Mouse (Mus musculus) forebrain, embryonic 16.5 days (tissue): ENCODE data around the gene Nat8f1. TPM values are rescaled to one million over a fixed set of nuclear protein-coding genes. Genes with fewer than 3 reads are reported as not detected.
"Not testable (repeated sequence)": the region's sequence is repeated elsewhere in the genome, so short reads cannot be mapped to it uniquely, and the experiment has no call there.

Experiments used
- ATAC-seq: fragments of 200-750 bp; cut with Nextera tagmentation; 2 replicates; pipeline ENCODE4 v1.8.0; 2017; ENCODE audit warnings: mild to moderate bottlenecking, moderate library complexity
- H3K27ac ChIP-seq: fragments of 300-500 bp; sonication (generic); 2 replicates; pipeline ENCODE4 v1.5.1; 2014; ENCODE audit warnings: low read length, control low read depth
- H3K27me3 ChIP-seq: fragments of 300-500 bp; sonication (generic); replicated peaks from 2 replicates; pipeline ENCODE4 v1.6.1; 2014; ENCODE audit warnings: low read length; ENCODE audit not compliant: control insufficient read depth, insufficient read depth
- H3K36me3 ChIP-seq: fragments of 300-500 bp; sonication (generic); 2 replicates; pipeline ENCODE4 v1.6.1; 2014; ENCODE audit not compliant: control insufficient read depth, insufficient read depth
- H3K4me1 ChIP-seq: fragments of 300-500 bp; sonication (generic); replicated peaks from 2 replicates; pipeline ENCODE4 v1.6.1; 2014; ENCODE audit warnings: low read length; ENCODE audit not compliant: control insufficient read depth, insufficient read depth
- H3K4me2 ChIP-seq: fragments of 300-500 bp; sonication (generic); 2 replicates; pipeline ENCODE4 v1.6.1; 2014; ENCODE audit warnings: mild to moderate bottlenecking, low read length, control low read depth
- H3K4me3 ChIP-seq: fragments of 300-500 bp; sonication (generic); replicated peaks from 2 replicates; pipeline ENCODE4 v1.5.1; 2014; ENCODE audit warnings: mild to moderate bottlenecking, low read length, control low read depth
- H3K9ac ChIP-seq: fragments of 300-500 bp; sonication (generic); replicated peaks from 2 replicates; pipeline ENCODE4 v1.6.1; 2014; ENCODE audit warnings: low read depth, low read length, control low read depth
- H3K9me3 ChIP-seq: fragments of 300-500 bp; sonication (generic); 2 replicates; pipeline ENCODE4 v1.6.1; 2016; ENCODE audit warnings: low read length; ENCODE audit not compliant: control insufficient read depth
- WGBS: fragments of 180-500 bp; shearing (Covaris S2); extraction: QIAGEN DNeasy Blood & Tissue Kit; methylation state at CpG from one replicate; pipeline ENCODE4 v1.1.7; 2014; 5-methylcytosine and 5-hydroxymethylcytosine counted together
- polyA plus RNA-seq: library from polyadenylated mRNA; unstranded; fragments of >200 nt; fragmentation: Nextera tagmentation; extraction: Ambion mirVana; gene quantifications from 2 replicates; pipeline ENCODE4 v1.2.1, GENCODE M21; 2015

Nat8f1 gene
- polyA plus RNA-seq, 1 experiment from 2014 or later = 12.3 TPM

DNA sequence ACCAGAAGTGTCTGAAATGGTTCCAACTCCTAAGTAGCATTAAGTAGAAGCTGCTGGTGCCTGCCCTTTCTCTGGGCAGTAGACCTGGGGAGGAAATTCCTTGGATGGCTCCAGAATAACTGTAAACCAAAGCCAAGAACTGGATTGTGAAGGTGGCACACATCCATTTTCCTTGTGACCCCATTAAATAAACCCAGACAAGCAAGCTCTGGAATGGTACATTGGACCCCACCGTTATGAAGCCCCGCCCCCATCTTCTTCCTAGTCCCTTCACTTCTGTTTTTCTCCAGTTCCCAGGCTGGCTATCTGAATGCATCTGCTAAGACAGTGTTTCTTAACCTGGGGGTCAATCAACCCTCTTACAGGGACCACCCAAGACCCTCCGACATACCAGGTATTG, 3.9 kb downstream of the Nat8f1 start, which contains the start of gene Tprkb:
Tprkb (plus strand) TSS at position 279 of the 400 bp plus-strand sequence.
- no peaks in the 10 kb centered on the region for H3K9me3 ChIP-seq
- H3K36me3 ChIP-seq = no peaks in the 10 kb centered on the region
- H3K9ac ChIP-seq = no peak within 1 kb of the TSS
- WGBS = 84% methylated on average over 3 of the region's 3 CpGs
- no peak within 1 kb of the TSS for H3K27ac ChIP-seq
- H3K4me1 ChIP-seq = peaks cover 13% of the 10 kb centered on the region
- no peaks in the 10 kb centered on the region for H3K27me3 ChIP-seq
- no peak within 1 kb of the TSS for H3K4me2 ChIP-seq
- ATAC-seq = no peak
- no peak within 1 kb of the TSS for H3K4me3 ChIP-seq

DNA sequence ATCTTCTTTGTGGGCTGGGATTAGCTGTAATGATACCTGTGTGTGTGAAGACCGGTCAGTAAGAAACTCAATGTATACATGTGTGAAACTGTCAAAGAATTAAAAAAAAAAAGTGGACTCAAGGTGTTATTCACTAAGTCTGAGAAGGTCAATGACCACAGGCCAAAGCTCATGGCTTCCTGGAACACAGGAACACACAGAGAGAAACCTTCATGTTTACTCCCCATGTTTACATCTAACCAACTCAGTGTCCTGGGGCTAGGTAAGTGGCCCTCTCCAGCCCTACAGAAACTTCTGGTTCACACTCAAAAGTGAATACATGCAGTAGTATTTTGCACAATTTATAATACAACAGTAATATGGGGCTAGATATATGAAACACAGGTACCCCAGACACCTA, 5.8 kb downstream of the Nat8f1 start:
- H3K4me3 ChIP-seq = no peak overlapping the region
- peaks cover 3% of the 10 kb centered on the region for H3K4me1 ChIP-seq
- WGBS = 97% methylated on average over 1 of the region's 1 CpGs
- no peaks in the 10 kb centered on the region for H3K27me3 ChIP-seq
- H3K27ac ChIP-seq = no peak overlapping the region
- H3K9ac ChIP-seq = no peak overlapping the region
- H3K9me3 ChIP-seq = no peaks in the 10 kb centered on the region
- no peaks in the 10 kb centered on the region for H3K36me3 ChIP-seq
- ATAC-seq = no peak
- no peak overlapping the region for H3K4me2 ChIP-seq

DNA sequence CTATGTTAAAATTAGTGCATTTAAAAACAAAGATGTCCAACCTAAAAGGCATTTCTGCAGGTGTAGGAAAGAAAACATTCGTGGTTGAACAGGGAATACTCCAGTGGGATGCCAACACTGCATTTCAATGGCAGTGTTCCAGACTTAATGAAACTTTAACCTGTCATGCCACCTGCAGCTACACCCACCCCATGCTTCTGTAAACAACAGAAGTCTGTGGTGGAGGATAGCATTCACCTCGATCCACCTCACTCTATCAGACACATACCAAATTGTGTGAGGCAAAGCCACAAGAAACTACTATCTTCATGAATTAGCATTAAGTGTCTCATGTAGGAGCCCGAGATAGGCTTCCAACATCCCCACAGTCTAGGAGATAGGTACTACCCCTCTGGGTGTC, 7.1 kb downstream of the Nat8f1 start:
- no peak overlapping the region for H3K4me2 ChIP-seq
- no peak for ATAC-seq

DNA sequence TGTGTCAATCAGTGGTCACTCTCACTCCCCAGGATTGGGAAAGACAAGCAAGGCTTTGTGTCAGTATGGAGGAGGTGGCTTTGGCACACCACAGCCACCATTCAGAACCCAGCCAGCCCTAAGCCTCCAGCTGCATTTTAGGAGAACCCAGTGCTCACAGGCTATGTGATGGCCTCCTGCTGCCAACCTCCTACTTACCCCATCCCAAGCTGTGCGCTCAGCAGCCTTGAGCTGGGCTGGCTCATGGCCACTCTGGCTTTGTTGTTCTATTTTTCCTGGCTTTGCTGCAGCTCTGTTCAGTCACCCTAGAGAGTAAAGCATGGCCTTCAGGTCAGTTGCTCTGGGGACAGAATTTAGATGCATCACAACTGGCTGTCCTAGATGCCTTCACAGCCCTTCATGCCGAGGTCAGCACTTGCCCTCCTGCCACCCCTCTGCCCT, 8.6 kb downstream of the Nat8f1 start:
- H3K27ac ChIP-seq, H3K27me3 ChIP-seq, H3K9me3 ChIP-seq, H3K4me1 ChIP-seq, H3K4me2 ChIP-seq, H3K36me3 ChIP-seq, H3K9ac ChIP-seq, H3K4me3 ChIP-seq: not testable (repeated sequence)
- 0 out of 2 replicates have a peak, but pooled peaks have one; percentile 50 for ATAC-seq
- 63% methylated on average over 2 of the region's 2 CpGs for WGBS

More for the DNA sequence above, 7.1 kb downstream of the Nat8f1 start:
- Histone ChIP-seq H3K36me3 (no peaks in the 10 kb centered on the region), H3K27ac (no peak overlapping the region), H3K4me1 (peaks cover 2% of the 10 kb centered on the region; the same call in 1 of the 2 replicates), H3K27me3 (no peaks in the 10 kb centered on the region), H3K4me3 (no peak overlapping the region), H3K9me3 (no peaks in the 10 kb centered on the region), H3K9ac (no peak overlapping the region)
- 73% methylated on average over 3 of the region's 3 CpGs for WGBS

DNA sequence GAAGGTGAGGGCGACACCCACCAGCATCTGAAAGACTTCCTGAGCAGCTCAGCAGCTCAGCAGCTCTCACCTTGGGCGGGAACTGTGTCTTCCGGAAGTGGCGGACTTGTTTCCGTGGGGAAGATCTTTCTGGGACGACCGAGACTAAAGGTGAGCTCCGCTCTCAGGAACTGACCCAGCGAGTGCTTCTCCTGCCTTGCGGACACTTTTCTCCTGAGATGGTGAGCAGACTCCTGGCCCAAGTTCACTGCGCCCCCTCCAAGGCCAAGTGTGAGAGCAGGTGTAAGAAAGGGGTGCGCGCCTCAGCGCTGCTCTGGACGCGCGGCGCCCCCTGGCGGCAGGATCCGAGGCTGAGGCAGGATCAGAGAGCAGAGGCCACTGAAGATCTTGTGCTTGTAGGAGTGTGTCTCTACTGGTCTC, 10.8 kb downstream of the Nat8f1 start, which contains the start of gene Nat8f4:
Nat8f4 (minus strand) TSS at position 243 of the 420 bp plus-strand sequence.
- not testable (repeated sequence) for H3K4me1 ChIP-seq, H3K27ac ChIP-seq, H3K9me3 ChIP-seq, H3K27me3 ChIP-seq, H3K36me3 ChIP-seq, H3K9ac ChIP-seq
- Histone ChIP-seq H3K4me2 (peak within 1 kb of the TSS; percentile 43), H3K4me3 (peak within 1 kb of the TSS; percentile 39)
- peak; percentile 84 for ATAC-seq
- WGBS = 8% methylated on average over 20 of the region's 20 CpGs

DNA sequence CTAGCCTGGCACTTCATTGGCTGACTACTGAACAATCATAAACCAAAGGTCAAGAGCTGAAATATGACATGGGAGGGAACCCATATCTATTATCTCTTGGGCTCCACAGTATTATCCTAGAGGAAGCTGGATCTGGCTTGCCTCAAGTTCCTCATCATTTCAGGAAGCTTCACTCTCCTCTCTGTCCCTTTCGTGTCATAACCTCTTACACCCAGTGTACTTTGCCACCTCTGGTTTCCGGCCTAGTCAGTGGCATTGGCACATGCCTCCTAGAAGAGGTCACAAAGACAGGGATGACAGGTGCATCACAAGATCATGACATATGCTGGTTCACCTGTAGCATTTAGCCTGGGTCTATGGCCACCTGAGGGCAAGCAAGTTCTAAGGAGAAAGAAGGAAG, 13.2 kb downstream of the Nat8f1 start:
- no peak overlapping the region for H3K4me3 ChIP-seq
- no peaks in the 10 kb centered on the region for H3K9me3 ChIP-seq
- no peaks in the 10 kb centered on the region for H3K36me3 ChIP-seq
- peaks cover 2% of the 10 kb centered on the region; the same call in 1 of the 2 replicates for H3K4me1 ChIP-seq
- 98% methylated on average over 2 of the region's 2 CpGs for WGBS
- H3K27ac ChIP-seq = no peak overlapping the region
- H3K27me3 ChIP-seq = no peaks in the 10 kb centered on the region
- no peak for ATAC-seq
- H3K4me2 ChIP-seq = no peak overlapping the region
- H3K9ac ChIP-seq = no peak overlapping the region

DNA sequence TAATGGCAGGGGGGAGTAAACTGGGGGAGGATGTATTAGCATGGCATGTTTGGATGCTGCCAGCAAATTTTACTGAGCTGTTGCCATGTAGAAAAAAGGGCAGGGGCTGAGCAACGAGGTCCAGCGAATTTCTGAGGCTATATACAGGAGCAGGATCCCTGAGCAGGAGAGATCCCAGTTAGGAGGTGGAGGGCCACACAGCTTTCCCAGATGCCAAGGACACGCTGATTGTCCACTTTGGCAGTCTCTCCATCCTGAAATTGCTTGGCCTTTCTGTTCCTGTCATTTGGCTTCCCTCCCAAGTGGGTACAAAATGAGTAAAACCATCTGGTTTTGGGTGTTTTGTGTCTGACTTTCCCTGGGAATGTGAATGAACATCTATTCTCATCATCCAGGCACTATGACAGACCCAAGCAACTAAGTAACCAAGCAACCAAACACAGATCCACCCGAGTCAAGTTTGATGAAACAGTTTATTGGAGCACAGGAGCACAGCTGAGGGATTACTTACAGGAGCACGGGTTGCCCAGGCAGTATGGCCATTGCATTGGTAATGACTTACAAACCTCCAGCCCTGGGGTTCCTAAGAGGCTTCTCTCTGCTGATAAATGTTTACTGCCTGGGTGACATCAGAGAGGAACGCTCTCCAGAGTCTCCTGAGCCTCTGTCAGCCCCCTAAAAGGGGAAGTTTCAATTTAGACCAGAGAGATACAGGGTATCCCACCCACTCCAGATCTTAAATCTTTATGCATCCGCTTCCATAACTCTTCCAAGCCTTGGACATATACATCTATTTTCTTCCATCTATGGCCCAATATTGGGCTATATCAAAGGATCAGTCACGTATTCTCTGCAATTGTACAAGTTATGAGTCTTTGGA, 16.7 kb downstream of the Nat8f1 start:
- H3K4me2 ChIP-seq, H3K36me3 ChIP-seq, H3K27me3 ChIP-seq, H3K27ac ChIP-seq, H3K4me1 ChIP-seq, H3K4me3 ChIP-seq, ATAC-seq, H3K9me3 ChIP-seq, H3K9ac ChIP-seq: not testable (repeated sequence)
- 69% methylated on average over 7 of the region's 8 CpGs for WGBS

DNA sequence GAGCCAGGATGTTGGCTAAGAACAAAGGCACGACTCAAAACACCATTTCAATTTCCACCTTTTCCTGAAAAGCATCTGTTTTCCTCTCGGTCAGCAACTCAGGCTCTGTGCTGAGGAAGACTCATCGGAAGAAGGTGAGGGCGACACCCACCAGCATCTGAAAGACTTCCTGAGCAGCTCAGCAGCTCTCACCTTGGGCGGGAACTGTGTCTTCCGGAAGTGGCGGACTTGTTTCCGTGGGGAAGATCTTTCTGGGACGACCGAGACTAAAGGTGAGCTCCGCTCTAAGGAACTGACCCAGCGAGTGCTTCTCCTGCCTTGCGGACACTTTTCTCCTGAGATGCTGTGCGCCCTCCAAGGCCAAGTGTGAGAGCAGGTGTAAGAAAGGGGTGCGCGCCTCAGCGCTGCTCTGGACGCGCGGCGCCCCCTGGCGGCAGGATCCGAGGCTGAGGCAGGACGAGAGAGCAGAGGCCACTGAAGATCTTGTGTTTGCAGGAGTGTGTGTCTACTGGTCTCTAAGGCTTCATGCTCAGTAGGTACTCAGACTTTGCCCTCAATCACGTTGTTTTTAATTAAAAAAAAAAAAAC, 20.3 kb downstream of the Nat8f1 start:
- not testable (repeated sequence) for H3K27ac ChIP-seq, H3K9ac ChIP-seq, H3K27me3 ChIP-seq, H3K4me1 ChIP-seq, ATAC-seq, H3K4me3 ChIP-seq, H3K36me3 ChIP-seq, H3K4me2 ChIP-seq, H3K9me3 ChIP-seq
- WGBS = 68% methylated on average over 25 of the region's 25 CpGs

DNA sequence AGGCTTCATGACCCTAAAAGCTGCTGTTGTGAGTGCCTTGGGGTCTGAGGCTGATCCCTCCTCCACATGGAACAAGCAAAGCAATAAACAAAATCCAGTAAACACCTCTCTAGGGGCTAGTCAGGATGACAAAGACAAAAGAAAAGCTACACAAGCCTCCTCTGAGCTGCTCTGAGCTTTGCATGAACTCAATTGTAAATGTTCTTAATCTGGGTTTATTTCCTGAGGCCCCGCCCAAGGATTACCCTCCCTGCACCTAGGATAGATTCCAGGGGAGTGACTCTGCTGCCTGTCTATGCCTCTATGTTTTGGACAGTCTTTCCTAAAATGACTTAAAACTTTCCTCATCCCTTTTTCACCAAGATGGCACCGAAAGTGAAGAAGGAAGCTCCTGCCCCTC, 26.5 kb downstream of the Nat8f1 start:
- Histone ChIP-seq H3K9ac (no peak overlapping the region), H3K27ac (no peak overlapping the region), H3K36me3 (no peaks in the 10 kb centered on the region), H3K9me3 (peaks cover under 1% of the 10 kb centered on the region; the same call in 1 of the 2 replicates), H3K4me2 (no peak overlapping the region), H3K4me1 (no peaks in the 10 kb centered on the region), H3K4me3 (no peak overlapping the region), H3K27me3 (no peaks in the 10 kb centered on the region)
- 90% methylated on average over 2 of the region's 2 CpGs for WGBS
- no peak for ATAC-seq
